Mouse (Mus musculus) cerebellum, adult 11-12 months (tissue): ENCODE results near the gene Sipa1l2.

Experiments
- DNase-seq: peaks from one replicate; pipeline ENCODE4 v3.0.0; 2022

Sipa1l2 gene

GRCm38 (mm10) chr8:125576127-125576526, 6.5 kb upstream of the Sipa1l2 start:
- no peak for DNase-seq

DNA sequence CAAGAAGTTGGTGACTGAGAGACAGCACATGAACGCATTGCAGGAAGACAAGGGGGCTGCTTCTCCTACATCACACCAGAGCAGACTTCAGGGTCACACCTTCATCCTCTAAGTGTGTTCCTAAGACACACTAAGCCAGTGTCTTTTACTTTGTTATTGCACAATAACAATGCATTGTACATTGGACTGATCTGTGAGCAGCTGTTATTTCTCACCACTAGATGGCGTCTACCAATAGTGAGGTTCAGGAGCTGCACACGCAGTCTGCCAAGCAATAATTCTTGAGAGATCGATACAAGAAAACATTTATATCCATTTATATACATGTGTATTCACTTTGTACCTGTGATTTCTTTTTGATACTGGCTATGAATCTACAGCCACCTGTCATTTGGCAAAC, 4.7 kb upstream of the Sipa1l2 start:
- DNase-seq = no peak

GRCm38 (mm10) chr8:125572246-125572645, 2.6 kb upstream of the Sipa1l2 start:
- DNase-seq = peak; percentile 79

GRCm38 (mm10) chr8:125570835-125571465, 1.3 kb upstream of the Sipa1l2 start:
- peak; percentile 51 for DNase-seq

GRCm38 (mm10) chr8:125570389-125570788, 781 bp upstream of the Sipa1l2 start:
- DNase-seq = no peak

DNA sequence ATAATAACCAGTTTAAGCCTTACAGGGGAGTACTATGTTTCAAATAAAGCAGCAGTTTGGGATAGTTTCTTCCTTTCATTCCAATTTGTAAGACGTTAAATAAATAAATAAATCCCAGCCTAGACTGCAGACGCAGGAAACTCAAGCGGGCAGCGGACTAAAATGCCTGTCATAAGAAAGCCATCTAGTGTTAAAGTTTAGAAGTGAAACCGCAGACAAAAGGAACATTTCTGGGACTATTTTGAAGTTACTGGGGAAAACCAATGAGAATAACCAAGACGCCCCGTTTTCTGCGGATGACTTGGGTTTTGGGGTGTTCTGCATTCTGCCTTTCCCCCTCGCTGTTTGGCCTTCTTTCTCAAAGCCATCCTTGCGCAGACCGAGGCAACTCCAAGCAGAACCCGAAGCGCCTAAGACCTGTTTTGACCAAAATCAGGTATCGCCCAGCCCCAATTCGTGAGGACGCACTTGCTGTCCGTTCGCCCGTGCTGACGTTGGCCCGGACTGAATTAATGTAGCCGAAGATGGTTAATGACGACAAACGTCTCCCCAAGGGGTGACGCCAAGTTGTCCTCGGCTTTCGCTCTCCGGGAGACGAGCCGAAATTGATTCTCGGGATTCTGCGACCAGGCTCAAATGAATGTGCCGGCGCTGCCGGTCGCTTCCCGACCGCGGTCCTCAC, 616 bp downstream of the Sipa1l2 start:
- DNase-seq = peak; percentile 51

DNA sequence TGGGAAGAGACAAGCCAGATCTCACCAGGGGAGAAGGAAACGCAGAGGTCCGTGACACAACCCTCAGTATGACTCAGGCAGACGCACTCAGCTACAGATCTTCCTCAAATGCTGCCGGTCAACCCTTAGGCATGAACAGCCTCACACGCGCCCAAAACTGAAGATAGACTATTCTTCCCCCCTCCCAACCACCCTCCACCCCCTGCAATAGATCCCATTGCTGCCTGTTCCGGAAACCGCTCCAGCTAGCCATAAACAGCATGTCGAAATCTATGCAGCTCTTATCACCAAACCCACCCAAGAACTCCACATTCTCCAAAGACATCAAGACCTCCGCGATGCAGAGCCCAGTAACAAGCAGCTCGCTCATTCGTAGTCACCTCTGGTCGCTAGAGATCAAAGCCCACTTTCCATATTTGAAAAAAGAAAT, 1.2 kb downstream of the Sipa1l2 start:
- DNase-seq = no peak

DNA sequence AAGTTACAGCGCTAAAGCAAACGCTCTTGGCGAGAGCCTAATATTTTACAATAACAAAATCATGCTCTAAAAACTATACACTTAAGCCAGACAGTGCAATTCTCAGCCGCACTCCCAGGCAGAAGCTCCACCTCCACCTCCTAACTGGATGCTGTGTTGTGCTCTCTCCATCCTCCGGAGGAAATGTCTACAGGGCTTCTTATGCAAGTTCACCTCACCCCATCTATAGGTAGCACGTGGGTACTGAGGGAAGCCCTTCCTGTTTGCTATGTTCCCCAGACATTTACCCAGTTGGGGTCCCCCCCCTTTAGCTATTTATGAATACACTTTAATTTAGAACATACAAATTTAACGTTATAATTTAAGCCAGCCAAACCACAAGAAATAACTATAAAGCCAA, 2.0 kb downstream of the Sipa1l2 start:
- no peak for DNase-seq

DNA sequence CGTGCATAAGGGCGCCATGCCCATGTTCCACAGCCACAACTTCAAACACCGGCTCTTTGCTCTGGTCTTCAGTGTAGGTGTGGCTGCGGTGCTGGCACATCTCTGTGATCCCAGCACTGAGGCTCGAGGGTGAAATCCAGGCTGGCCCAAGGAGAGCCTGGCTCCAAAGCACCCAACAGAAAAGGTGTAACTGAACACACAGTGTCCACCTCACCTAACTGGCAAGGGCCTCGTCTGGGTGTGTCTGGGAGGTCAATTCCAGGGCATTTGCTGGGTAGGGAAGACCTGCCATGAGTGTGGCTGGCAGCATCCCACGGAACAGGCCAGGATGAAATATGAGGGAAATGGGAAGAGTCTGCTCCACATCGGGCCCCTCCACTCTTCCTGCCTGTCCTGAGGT, 6.7 kb downstream of the Sipa1l2 start:
- no peak for DNase-seq

DNA sequence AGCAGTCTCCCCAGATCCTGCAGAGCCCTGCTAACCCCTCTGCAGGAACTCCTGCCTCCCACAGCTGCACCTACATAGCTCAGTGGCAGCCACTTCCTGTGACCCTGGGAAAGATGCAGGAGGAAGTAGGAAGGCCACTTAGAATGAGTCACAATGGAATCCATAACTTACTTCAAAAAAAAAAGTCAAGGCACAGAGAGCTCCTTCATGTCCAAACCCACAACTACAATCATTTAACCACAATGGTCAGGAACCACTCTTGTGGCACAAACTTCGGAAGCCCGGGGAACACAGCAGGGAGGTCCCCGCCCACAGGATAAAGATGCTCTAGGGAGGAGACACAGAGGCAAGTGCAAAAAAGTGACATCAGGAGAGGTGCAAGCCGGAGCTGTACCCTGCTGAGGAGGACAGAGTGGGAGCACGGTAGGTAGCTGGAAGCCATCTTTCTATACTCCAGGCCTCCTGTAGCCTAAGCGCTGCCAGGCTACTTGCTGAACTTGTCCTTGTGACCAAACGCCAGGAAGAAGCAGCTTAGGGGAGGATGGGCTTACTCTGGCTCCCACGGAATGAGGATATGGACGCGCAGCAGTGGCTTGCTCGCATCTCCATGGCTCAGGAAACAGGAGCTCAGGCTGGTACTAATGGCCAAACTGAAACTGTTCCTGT, 8.7 kb downstream of the Sipa1l2 start:
- DNase-seq = peak; percentile 46

- DNase-seq = no peak
Measured at GRCm38 (mm10) chr8:125559066-125559653, 10.4 kb downstream of the Sipa1l2 start.

- no peak for DNase-seq
Measured at GRCm38 (mm10) chr8:125558109-125559065, 11.2 kb downstream of the Sipa1l2 start.

GRCm38 (mm10) chr8:125557391-125558108, 12.1 kb downstream of the Sipa1l2 start:
- no peak for DNase-seq

GRCm38 (mm10) chr8:125556706-125557105, 12.9 kb downstream of the Sipa1l2 start:
- DNase-seq = no peak

DNA sequence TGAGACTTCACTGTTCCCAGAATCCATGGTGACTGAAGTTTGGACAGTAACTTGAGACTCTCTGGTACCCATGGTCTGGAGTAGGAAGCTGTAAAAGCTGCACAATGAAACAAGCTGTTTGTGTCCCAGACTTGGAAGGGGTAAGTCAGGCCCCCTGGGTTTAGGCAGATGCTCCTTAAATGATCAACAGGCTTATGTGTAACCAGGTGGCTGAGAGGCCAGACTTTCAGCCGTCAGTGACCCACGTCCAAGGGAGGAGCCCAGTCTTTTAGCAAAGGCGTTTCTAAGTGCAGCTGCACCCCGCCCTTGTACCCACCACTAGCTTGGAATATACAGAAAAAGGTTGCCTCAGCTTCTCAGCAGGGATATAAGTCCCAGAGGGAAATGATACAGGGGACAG, 19.0 kb downstream of the Sipa1l2 start:
- no peak for DNase-seq

- no peak for DNase-seq
Measured at GRCm38 (mm10) chr8:125547296-125547695, 22.3 kb downstream of the Sipa1l2 start.

DNA sequence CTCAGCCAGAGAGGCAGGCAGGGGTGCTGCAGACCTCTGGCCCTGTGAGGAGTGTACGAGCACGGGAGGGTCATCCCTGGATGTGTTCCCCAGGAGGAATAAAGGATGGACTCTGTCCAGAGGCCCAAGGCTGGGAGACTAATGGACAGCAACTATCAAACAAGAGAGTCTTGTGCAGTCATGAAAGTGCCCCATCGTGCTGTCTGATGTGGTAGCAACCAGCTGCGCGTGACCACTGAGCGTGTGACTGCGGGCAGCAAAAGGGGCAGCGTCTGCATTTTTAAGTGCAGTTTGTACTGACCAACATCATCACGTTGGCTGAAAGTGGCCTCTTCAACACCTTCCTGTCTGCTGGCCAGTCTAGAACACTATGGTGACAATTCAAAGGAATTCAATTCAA, 23.7 kb downstream of the Sipa1l2 start:
- DNase-seq = no peak

GRCm38 (mm10) chr8:125542893-125543613, 26.6 kb downstream of the Sipa1l2 start:
- no peak for DNase-seq

DNA sequence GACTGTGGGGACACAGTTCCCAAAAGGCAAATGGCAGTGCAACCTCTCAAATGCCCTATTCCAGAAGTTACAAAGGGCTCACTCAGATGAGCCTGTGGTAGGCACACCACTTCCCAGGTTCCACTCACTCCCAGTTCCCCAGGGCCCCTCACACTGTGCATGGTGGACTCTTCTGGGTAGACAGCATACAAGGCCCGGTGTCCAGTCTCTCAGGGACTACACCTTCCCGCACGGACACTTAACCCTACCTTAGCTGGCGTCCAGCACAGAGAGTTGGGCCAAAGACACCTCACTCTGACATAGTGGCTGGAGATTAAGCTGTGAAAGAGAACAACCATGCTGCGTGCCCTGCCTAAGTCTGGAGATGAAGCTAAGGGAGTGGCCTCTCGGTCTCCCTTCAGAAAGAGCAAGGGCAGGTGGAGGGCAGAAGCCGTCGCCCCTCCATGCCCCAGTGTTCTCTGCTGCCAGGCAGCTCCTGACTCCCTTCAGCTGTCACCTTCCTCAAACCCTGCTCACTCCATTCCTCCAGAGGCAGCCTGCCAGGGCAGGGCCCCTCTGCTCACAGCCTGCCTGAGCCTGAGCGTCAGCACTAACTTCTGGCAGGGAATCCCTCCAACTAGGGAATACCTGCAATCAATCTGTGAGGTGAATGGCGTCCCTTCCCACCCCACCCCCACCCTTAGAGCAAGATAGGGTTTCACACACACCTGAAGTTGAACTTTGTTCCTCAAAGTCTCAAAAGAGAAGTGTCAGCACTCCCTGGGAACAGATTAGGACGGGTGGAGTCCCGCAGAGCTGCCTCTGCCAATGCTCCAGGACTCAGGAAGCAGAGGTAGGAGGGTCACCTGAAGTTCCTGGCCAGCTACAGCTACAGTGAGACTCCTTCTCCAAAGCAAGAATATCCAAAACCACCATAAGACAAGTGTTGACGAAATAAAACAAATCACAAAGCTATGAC, 30.3 kb downstream of the Sipa1l2 start:
- no peak for DNase-seq

GRCm38 (mm10) chr8:125538265-125538664, 31.3 kb downstream of the Sipa1l2 start:
- DNase-seq = no peak
